Mouse (Mus musculus) ES-E14 (cell line): ENCODE results near the gene Tldc1. TPM values are rescaled to one million over a fixed set of nuclear protein-coding genes. Genes with fewer than 3 reads are reported as not detected.

ENCODE experiments used
- DNase-seq: peaks from one replicate; pipeline ENCODE4 v3.0.0-alpha.2; 2013; ENCODE audit warnings: low read depth, low spot score
- H3K27ac ChIP-seq: 2 replicates; pipeline ENCODE4 v1.5.1; 2012; ENCODE audit warnings: low read depth, mild to moderate bottlenecking, low read length, moderate library complexity, mixed read lengths; ENCODE audit not compliant: poor library complexity, insufficient read depth, severe bottlenecking
- H3K36me3 ChIP-seq: 2 replicates; pipeline ENCODE4 v1.6.1; 2012; ENCODE audit warnings: mild to moderate bottlenecking, low read length, moderate library complexity, mixed read lengths; ENCODE audit not compliant: control insufficient read depth, poor library complexity, insufficient read depth, severe bottlenecking
- H3K4me1 ChIP-seq, 2 experiments: fragments of 150-350 bp in 1 of 2; sonication (generic) in 1 of 2; 2 replicates each; pipeline ENCODE4 v1.6.1; 2012; ENCODE audit warnings: low read length in 2 of 2, mild to moderate bottlenecking in 1 of 2, mixed read lengths in 1 of 2; ENCODE audit not compliant: control insufficient read depth in 2 of 2, insufficient read depth in 2 of 2, poor library complexity in 1 of 2
- H3K4me3 ChIP-seq, 2 experiments: fragments of 150-350 bp in 1 of 2; sonication (generic) in 1 of 2; 2 replicates each; pipeline ENCODE4 v1.5.1; 2012; ENCODE audit warnings: low read length in 2 of 2, low read depth in 1 of 2, mild to moderate bottlenecking in 1 of 2, mixed read lengths in 1 of 2; ENCODE audit not compliant: insufficient read depth in 1 of 2, poor library complexity in 1 of 2, severe bottlenecking in 1 of 2
- H3K9ac ChIP-seq: 2 replicates; pipeline ENCODE4 v1.6.1; 2012; ENCODE audit warnings: low read depth, mild to moderate bottlenecking, low read length, mixed read lengths; ENCODE audit not compliant: poor library complexity, insufficient read depth, severe bottlenecking
- H3K9me3 ChIP-seq: fragments of 150-350 bp; sonication (generic); 2 replicates; pipeline ENCODE4 v1.6.1; 2012; ENCODE audit warnings: low read depth, mild to moderate bottlenecking, low read length; ENCODE audit not compliant: control insufficient read depth, insufficient read depth
- CHD2 ChIP-seq: IDR thresholded peaks from 2 replicates; pipeline ENCODE4 v1.6.1; 2014; ENCODE audit warnings: mild to moderate bottlenecking, low read depth, low read length, inconsistent platforms
- HCFC1 ChIP-seq: IDR thresholded peaks from 2 replicates; pipeline ENCODE4 v1.6.1; 2012; ENCODE audit warnings: low read length, inconsistent platforms, borderline replicate concordance; ENCODE audit not compliant: insufficient read depth
- MAFK ChIP-seq: IDR thresholded peaks from 2 replicates; pipeline ENCODE4 v1.6.1; 2014; ENCODE audit warnings: mild to moderate bottlenecking, low read depth, low read length, inconsistent platforms; ENCODE audit not compliant: insufficient read depth
- ZC3H11A ChIP-seq: IDR thresholded peaks from 2 replicates; pipeline ENCODE4 v1.6.1; 2012; ENCODE audit warnings: low read depth, mild to moderate bottlenecking, inconsistent platforms, low read length, borderline replicate concordance
- ZNF384 ChIP-seq: IDR thresholded peaks from 2 replicates; pipeline ENCODE4 v1.6.1; 2012; ENCODE audit warnings: low read depth, low read length, inconsistent platforms
- in situ Hi-C, 2 experiments: fragments of 600-800 bp; cut with MboI; formaldehyde crosslinking; loops; one replicate each; pipeline ENCODE4 v1.15.1; 2025; ENCODE audit warnings: low sequenced_read_pairs in 2 of 2, inconsistent platforms in 1 of 2; ENCODE audit not compliant: unreplicated experiment in 2 of 2
- total RNA-seq: library from RNA; depleted of rRNA; stranded (reverse); fragments of 300-350 nt; gene quantifications from 2 replicates; pipeline ENCODE4 v1.2.3, GENCODE M21; 2012; rRNA removed

Gene Tldc1
- 7.0 and 9.2 TPM in 2 replicates for total RNA-seq

- Histone ChIP-seq H3K9me3 (no peaks in the 10 kb centered on the region), H3K9ac (peak within 1 kb of the TSS; percentile 65), H3K27ac (no peak within 1 kb of the TSS), H3K36me3 (no peaks in the 10 kb centered on the region), H3K4me1 (peaks cover 0 to 4% of the 10 kb centered on the region in 2 experiments; a peak in 2 of 4 replicates), H3K4me3 (peak within 1 kb of the TSS; percentile 65 to 66)
- DNase-seq, result peak; percentile 98
- no peak for TF ChIP-seq HCFC1
- peak; percentile 78 for TF ChIP-seq CHD2
- TF ChIP-seq ZC3H11A, result no peak
- no peak for TF ChIP-seq MAFK
- no peak for TF ChIP-seq ZNF384
- in situ Hi-C loops, result loop anchor here in 1 of 2 experiments (10.0 kb wide), 1 partner anchor 93 kb away; no protein-coding TSS in a partner anchor
These were observed at the start of gene Tldc1 for GRCm38 (mm10) chr8:119778263-119778662. Gene Tldc1 (minus strand): TSS chr8:119778416.

DNA sequence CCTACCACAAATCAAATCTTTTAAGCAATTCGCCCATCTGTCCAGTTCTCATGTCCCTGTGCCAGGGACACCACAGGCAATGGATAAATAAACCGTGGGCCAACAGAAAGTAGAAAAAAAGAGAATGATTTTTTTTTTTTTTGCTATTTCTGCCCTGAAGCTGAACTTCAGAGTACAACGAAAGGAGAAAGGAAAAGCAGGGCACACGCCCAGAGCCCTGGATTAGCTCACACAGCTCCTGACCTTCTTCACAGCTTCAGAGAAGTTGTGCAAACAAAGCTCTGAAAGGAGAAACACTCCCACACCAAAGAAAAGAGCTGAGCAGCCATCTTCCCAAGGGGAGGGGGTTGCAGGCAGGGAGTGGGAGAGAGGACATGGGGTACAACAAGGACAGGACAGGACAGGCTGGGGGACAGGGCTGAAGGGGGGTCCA is 49.5 kb upstream of the Tldc1 start:
- Histone ChIP-seq H3K36me3 (no peaks in the 10 kb centered on the region), H3K9ac (no peak overlapping the region), H3K27ac (no peak overlapping the region), H3K4me3 (no peak overlapping the region), H3K4me1 (peaks cover 19 to 44% of the 10 kb centered on the region in 2 experiments), H3K9me3 (no peaks in the 10 kb centered on the region)
- in situ Hi-C loops, result no loop called here
- no peak for TF ChIP-seq ZNF384
- no peak for TF ChIP-seq HCFC1
- no peak for TF ChIP-seq CHD2
- no peak for TF ChIP-seq MAFK
- DNase-seq, result no peak

- in situ Hi-C loops, result no loop called here
- no peak for DNase-seq
- Histone ChIP-seq H3K9me3 (no peaks in the 10 kb centered on the region), H3K4me3 (no peak overlapping the region), H3K9ac (no peak overlapping the region), H3K27ac (no peak overlapping the region), H3K4me1 (peaks cover 16 to 37% of the 10 kb centered on the region in 2 experiments), H3K36me3 (no peaks in the 10 kb centered on the region)
- TF ChIP-seq ZNF384 (no peak), HCFC1 (no peak), MAFK (no peak), CHD2 (no peak)
These were observed 48.8 kb upstream of the Tldc1 start for GRCm38 (mm10) chr8:119826982-119827381.

- Histone ChIP-seq H3K4me1 (peaks cover 11 to 28% of the 10 kb centered on the region in 2 experiments), H3K27ac (no peak overlapping the region), H3K36me3 (no peaks in the 10 kb centered on the region), H3K4me3 (no peak overlapping the region), H3K9ac (no peak overlapping the region), H3K9me3 (no peaks in the 10 kb centered on the region)
- in situ Hi-C loops, result no loop called here
- DNase-seq, result no peak
- no peak for TF ChIP-seq ZNF384
- TF ChIP-seq CHD2, result no peak
- no peak for TF ChIP-seq MAFK
- no peak for TF ChIP-seq HCFC1
- TF ChIP-seq ZC3H11A, result no peak
These were observed 47.9 kb upstream of the Tldc1 start for GRCm38 (mm10) chr8:119825950-119826730.

- Histone ChIP-seq H3K4me1 (peaks cover 4 to 15% of the 10 kb centered on the region in 2 experiments), H3K9ac (no peak overlapping the region), H3K27ac (no peak overlapping the region), H3K9me3 (no peaks in the 10 kb centered on the region), H3K36me3 (no peaks in the 10 kb centered on the region), H3K4me3 (no peak overlapping the region)
- in situ Hi-C loops, result no loop called here
- no peak for DNase-seq
- no peak for TF ChIP-seq ZC3H11A
These were observed 46.6 kb upstream of the Tldc1 start for GRCm38 (mm10) chr8:119824809-119825273.
